Mouse (Mus musculus) stomach, postnatal 0 days (tissue): ENCODE results near the gene Cmip. TPM values are rescaled to one million over a fixed set of nuclear protein-coding genes. Genes with fewer than 3 reads are reported as not detected.

ENCODE experiments used
- ATAC-seq: fragments of 200-750 bp; cut with Nextera tagmentation; 2 replicates; pipeline ENCODE4 v1.8.0; 2017; ENCODE audit not compliant: low FRiP score, low TSS enrichment
- DNase-seq: peaks from one replicate; pipeline ENCODE4 v3.0.0-alpha.2; 2016; ENCODE audit warnings: low spot score
- H3K27ac ChIP-seq: fragments of 300-500 bp; sonication (generic); replicated peaks from 2 replicates; pipeline ENCODE4 v1.5.1; 2014; ENCODE audit warnings: mild to moderate bottlenecking, control low read depth
- H3K27me3 ChIP-seq: fragments of 300-500 bp; sonication (generic); 2 replicates; pipeline ENCODE4 v1.6.1; 2014; ENCODE audit warnings: low read length; ENCODE audit not compliant: control insufficient read depth, insufficient read depth
- H3K36me3 ChIP-seq: fragments of 300-500 bp; sonication (generic); 2 replicates; pipeline ENCODE4 v1.6.1; 2014; ENCODE audit warnings: low read length, mixed read lengths; ENCODE audit not compliant: control insufficient read depth, insufficient read depth
- H3K4me1 ChIP-seq: fragments of 300-500 bp; sonication (generic); replicated peaks from 2 replicates; pipeline ENCODE4 v1.6.1; 2014; ENCODE audit warnings: antibody characterized with exemption; ENCODE audit not compliant: control insufficient read depth, insufficient read depth
- H3K4me2 ChIP-seq: fragments of 300-500 bp; sonication (generic); replicated peaks from 2 replicates; pipeline ENCODE4 v1.6.1; 2014; ENCODE audit warnings: low read depth, mild to moderate bottlenecking, control low read depth, moderate library complexity
- H3K4me3 ChIP-seq: fragments of 300-500 bp; sonication (generic); 2 replicates; pipeline ENCODE4 v1.5.1; 2014; ENCODE audit warnings: low read depth, low read length, control low read depth
- H3K9ac ChIP-seq: fragments of 300-500 bp; sonication (generic); 2 replicates; pipeline ENCODE4 v1.6.1; 2014; ENCODE audit warnings: mild to moderate bottlenecking, low read length, control low read depth, mixed read lengths
- H3K9me3 ChIP-seq: fragments of 300-500 bp; sonication (generic); 2 replicates; pipeline ENCODE4 v1.6.1; 2016; ENCODE audit warnings: low read length; ENCODE audit not compliant: control insufficient read depth
- CTCF ChIP-seq: IDR thresholded peaks from 2 replicates; pipeline ENCODE4 v1.5.1; 2016; ENCODE audit warnings: antibody characterized with exemption, low read depth, mild to moderate bottlenecking, moderate library complexity
- EP300 ChIP-seq: optimal IDR thresholded peaks from 2 replicates; pipeline ENCODE3; 2016; ENCODE audit warnings: antibody characterized with exemption
- WGBS: fragments of 180-500 bp; shearing (Covaris S2); extraction: QIAGEN DNeasy Blood & Tissue Kit; methylation state at CpG from one replicate; pipeline ENCODE4 v1.1.7; 2014; 5-methylcytosine and 5-hydroxymethylcytosine counted together
- polyA plus RNA-seq: library from polyadenylated mRNA; unstranded; fragments of >200 nt; fragmentation: Nextera tagmentation; extraction: Ambion mirVana; gene quantifications from 2 replicates; pipeline ENCODE4 v1.2.1, GENCODE M21; 2015

Gene Cmip
- polyA plus RNA-seq, 1 experiment from 2014 or later = 19.9 TPM

DNA sequence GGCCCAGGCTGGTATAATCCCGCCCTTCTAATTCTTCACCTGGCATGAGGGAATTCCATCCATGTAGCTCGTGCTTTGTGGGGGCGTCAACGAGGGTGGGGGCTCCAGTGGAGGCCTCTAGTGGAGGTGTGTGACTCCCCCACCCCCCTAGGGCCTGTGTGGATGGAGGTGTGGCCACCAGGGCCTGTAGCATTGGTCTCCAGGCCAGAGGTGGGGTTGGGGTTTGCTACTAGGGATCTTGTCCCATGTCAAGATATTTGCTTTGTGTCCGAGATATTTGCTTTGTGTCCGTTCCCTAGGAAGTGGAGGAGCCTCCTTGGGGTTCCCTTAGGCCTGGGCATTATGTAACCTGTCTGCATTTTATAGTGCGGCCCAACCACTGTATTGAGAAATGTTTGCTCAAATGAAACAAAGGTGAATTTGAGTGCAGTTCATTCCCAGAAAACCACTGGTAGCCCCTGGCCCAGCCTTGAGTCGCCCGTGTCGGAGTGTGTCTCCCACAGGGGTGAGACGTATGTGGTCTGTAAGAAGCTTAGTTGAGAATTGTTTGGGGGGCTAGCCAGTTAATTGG lies 2.7 kb downstream of the Cmip start:
- Histone ChIP-seq H3K9me3 (no peaks in the 10 kb centered on the region), H3K27ac (peak overlapping the region; percentile 95), H3K9ac (peak overlapping the region; percentile 94), H3K27me3 (no peaks in the 10 kb centered on the region), H3K4me3 (peak overlapping the region; percentile 97), H3K4me1 (peaks cover 7% of the 10 kb centered on the region; the same call in 1 of the 2 replicates), H3K4me2 (peak overlapping the region; percentile 75), H3K36me3 (no peaks in the 10 kb centered on the region)
- TF ChIP-seq CTCF (peak; percentile 37; the same call in 1 of the 2 replicates), EP300 (no peak)
- peak; percentile 66 for DNase-seq
- peak; percentile 22 for ATAC-seq
- 42% methylated on average over 11 of the region's 11 CpGs for WGBS

DNA sequence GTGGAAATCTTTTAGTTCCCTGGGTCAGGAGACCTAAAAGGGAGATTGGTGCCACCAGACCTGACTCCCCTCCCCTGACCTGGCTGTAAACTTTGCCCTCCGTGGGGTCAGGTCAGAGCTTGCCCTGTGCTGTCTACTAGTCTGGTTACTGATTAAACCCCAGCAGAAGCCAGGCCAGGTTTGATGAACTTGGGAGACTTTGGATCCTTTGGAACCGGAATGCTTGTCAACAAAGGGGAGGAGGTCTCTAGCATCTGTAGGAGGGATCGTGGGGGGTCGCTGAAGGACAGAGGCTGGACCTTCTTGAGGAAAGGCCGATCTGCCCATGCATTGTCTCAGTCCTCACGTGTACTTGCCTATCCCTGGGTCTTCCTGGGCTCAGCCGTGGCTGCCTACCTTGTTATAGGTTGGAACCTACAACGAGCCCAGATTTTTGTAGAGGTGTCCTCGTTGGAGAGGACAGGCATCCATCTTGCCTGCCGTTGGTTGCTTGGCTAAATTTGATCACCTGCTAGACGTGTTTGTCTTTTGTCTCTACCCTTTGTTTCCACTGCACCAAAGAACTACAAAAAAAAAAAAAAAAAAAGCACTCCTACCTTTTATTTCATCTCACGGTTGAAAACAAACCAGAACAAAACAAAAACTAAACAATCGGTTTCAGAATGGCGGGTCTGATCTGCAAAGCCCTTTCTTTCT lies 3.5 kb downstream of the Cmip start:
- H3K27me3 ChIP-seq = no peaks in the 10 kb centered on the region
- no peaks in the 10 kb centered on the region for H3K36me3 ChIP-seq
- H3K4me1 ChIP-seq = peaks cover 7% of the 10 kb centered on the region; the same call in 1 of the 2 replicates
- TF ChIP-seq EP300 (no peak), CTCF (no peak)
- H3K9ac ChIP-seq = peak overlapping the region; percentile 47
- H3K27ac ChIP-seq = peak overlapping the region; percentile 95
- no peak for ATAC-seq
- 36% methylated on average over 14 of the region's 14 CpGs for WGBS
- H3K4me3 ChIP-seq = peak overlapping the region; percentile 97
- H3K4me2 ChIP-seq = peak overlapping the region; percentile 75
- DNase-seq = no peak
- no peaks in the 10 kb centered on the region for H3K9me3 ChIP-seq

DNA sequence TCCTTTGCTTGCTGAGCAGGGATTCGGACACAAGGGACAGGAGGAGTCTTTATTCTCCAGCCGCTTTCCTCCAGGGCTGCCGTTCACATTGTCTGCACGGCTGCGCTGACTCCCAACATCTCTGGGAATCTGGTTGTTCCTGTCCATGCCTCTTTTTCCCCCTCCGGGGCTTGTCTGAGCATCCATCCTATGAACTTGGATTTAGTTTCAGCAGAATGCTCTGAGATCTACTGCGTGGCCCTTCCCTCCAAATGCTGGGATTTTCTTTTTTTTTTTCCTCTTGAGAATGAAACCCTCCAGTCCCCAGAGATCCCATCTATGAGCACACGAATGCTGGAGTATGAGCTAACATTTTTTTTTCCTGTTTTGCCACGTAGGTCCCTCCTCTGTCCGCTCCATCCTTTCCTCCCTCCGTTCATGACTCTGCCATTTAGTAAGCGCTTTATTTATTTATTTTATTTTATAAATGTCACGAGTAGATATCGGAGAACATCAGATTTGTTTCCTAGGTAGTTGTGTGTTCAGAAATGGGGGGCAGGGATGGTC lies 4.1 kb downstream of the Cmip start:
- H3K9ac ChIP-seq = no peak overlapping the region
- H3K4me3 ChIP-seq = peak overlapping the region; percentile 3; the same call in 1 of the 2 replicates
- H3K4me1 ChIP-seq = peaks cover 7% of the 10 kb centered on the region; the same call in 1 of the 2 replicates
- TF ChIP-seq CTCF (no peak), EP300 (no peak)
- 37% methylated on average over 14 of the region's 14 CpGs for WGBS
- peak overlapping the region; percentile 75 for H3K4me2 ChIP-seq
- no peaks in the 10 kb centered on the region for H3K9me3 ChIP-seq
- DNase-seq = no peak
- no peaks in the 10 kb centered on the region for H3K36me3 ChIP-seq
- H3K27me3 ChIP-seq = no peaks in the 10 kb centered on the region
- no peak overlapping the region for H3K27ac ChIP-seq
- ATAC-seq = no peak

DNA sequence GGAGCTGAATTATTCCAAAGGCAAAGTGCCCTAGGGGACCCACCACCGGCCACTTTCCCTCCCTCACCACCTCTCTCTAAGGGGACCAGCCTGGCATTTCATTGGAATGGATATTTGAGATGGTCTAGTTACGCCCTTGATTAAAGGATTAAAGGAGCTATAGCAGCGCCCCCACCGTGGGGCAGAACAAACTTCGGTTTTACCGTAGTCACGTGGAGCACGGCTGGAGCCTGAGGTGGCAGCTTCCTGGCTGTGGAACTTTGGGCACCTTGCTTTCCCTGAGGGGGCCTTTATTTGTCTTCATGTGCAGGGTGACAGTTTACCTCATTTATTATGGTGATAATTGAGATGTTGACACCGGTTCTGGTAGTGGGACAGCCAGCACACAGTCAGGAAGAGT lies 4.8 kb downstream of the Cmip start:
- Histone ChIP-seq H3K27ac (no peak overlapping the region), H3K9ac (no peak overlapping the region), H3K4me1 (peaks cover 7% of the 10 kb centered on the region; the same call in 1 of the 2 replicates), H3K4me3 (no peak overlapping the region), H3K4me2 (peak overlapping the region; percentile 11; the same call in 1 of the 2 replicates), H3K36me3 (no peaks in the 10 kb centered on the region), H3K9me3 (no peaks in the 10 kb centered on the region), H3K27me3 (no peaks in the 10 kb centered on the region)
- ATAC-seq (no peak), DNase-seq (no peak)
- no peak for TF ChIP-seq CTCF
- TF ChIP-seq EP300 = no peak
- 32% methylated on average over 9 of the region's 9 CpGs for WGBS

DNA sequence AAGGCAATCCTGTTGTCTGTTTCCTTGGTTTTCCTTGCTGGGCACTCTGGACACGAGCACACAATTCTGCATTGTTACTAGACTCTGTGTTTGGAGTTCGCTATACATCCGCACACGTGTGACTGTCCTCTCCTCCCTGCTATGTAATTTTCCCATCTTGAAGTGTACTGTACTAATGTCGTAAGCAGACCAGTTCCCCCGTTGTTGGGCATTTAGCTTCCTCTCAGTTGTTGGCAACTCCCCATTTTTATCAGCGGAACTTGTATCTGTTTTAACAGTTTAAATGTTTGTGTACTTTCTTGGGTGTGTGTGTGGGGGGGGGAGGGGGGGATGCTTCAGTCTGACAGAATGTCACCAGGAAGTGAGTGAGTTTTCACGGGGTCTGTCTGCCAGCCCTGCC lies 5.8 kb downstream of the Cmip start:
- no peak for ATAC-seq
- peaks cover 7% of the 10 kb centered on the region; the same call in 1 of the 2 replicates for H3K4me1 ChIP-seq
- no peak for TF ChIP-seq EP300
- no peak for TF ChIP-seq CTCF
- H3K9ac ChIP-seq = no peak overlapping the region
- no peak overlapping the region for H3K4me3 ChIP-seq
- no peak overlapping the region for H3K27ac ChIP-seq
- H3K36me3 ChIP-seq = no peaks in the 10 kb centered on the region
- H3K27me3 ChIP-seq = no peaks in the 10 kb centered on the region
- H3K4me2 ChIP-seq = no peak overlapping the region
- no peak for DNase-seq
- WGBS = 37% methylated on average over 8 of the region's 8 CpGs
- no peaks in the 10 kb centered on the region for H3K9me3 ChIP-seq

DNA sequence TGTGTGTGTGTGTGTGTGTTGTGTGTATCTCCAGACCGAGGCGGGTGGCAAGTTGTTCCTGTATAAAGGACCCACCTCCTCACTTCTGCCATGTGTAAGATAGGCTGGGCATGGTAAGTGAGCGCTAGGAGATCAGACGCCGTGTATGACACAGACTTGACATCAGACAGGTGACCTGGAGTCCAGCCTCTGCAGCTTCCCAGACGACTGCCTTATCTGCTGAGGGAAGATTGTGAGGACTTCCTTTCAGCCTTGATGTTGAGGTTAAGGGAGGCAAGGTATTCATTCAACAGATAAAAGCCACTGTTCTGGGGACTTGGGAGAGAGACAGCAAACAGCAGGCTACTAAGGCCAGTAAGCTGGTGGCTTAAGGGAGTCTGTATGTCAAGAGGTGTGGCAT lies 6.6 kb downstream of the Cmip start:
- H3K27ac ChIP-seq = no peak overlapping the region
- H3K4me1 ChIP-seq = peaks cover 7% of the 10 kb centered on the region; the same call in 1 of the 2 replicates
- H3K4me3 ChIP-seq = no peak overlapping the region
- H3K4me2 ChIP-seq = no peak overlapping the region
- no peaks in the 10 kb centered on the region for H3K36me3 ChIP-seq
- 47% methylated on average over 6 of the region's 6 CpGs for WGBS
- DNase-seq (no peak), ATAC-seq (no peak)
- TF ChIP-seq EP300 (no peak), CTCF (no peak)
- no peak overlapping the region for H3K9ac ChIP-seq
- H3K27me3 ChIP-seq = no peaks in the 10 kb centered on the region
- H3K9me3 ChIP-seq = no peaks in the 10 kb centered on the region
